Mouse (Mus musculus) ES-E14 (cell line): Measurements from ENCODE around the gene Rnf152. TPM values are rescaled to one million over a fixed set of nuclear protein-coding genes. Genes with fewer than 3 reads are reported as not detected.

Experiments used
- DNase-seq: peaks from one replicate; pipeline ENCODE4 v3.0.0-alpha.2; 2013; ENCODE audit warnings: low read depth, low spot score
- H3K27ac ChIP-seq: 2 replicates; pipeline ENCODE4 v1.5.1; 2012; ENCODE audit warnings: low read depth, mild to moderate bottlenecking, low read length, moderate library complexity, mixed read lengths; ENCODE audit not compliant: poor library complexity, insufficient read depth, severe bottlenecking
- H3K36me3 ChIP-seq: 2 replicates; pipeline ENCODE4 v1.6.1; 2012; ENCODE audit warnings: mild to moderate bottlenecking, low read length, moderate library complexity, mixed read lengths; ENCODE audit not compliant: control insufficient read depth, poor library complexity, insufficient read depth, severe bottlenecking
- H3K4me1 ChIP-seq, 2 experiments: fragments of 150-350 bp in 1 of 2; sonication (generic) in 1 of 2; 2 replicates each; pipeline ENCODE4 v1.6.1; 2012; ENCODE audit warnings: low read length in 2 of 2, mild to moderate bottlenecking in 1 of 2, mixed read lengths in 1 of 2; ENCODE audit not compliant: control insufficient read depth in 2 of 2, insufficient read depth in 2 of 2, poor library complexity in 1 of 2
- H3K4me3 ChIP-seq, 2 experiments: fragments of 150-350 bp in 1 of 2; sonication (generic) in 1 of 2; 2 replicates each; pipeline ENCODE4 v1.5.1; 2012; ENCODE audit warnings: low read length in 2 of 2, low read depth in 1 of 2, mild to moderate bottlenecking in 1 of 2, mixed read lengths in 1 of 2; ENCODE audit not compliant: insufficient read depth in 1 of 2, poor library complexity in 1 of 2, severe bottlenecking in 1 of 2
- H3K9ac ChIP-seq: 2 replicates; pipeline ENCODE4 v1.6.1; 2012; ENCODE audit warnings: low read depth, mild to moderate bottlenecking, low read length, mixed read lengths; ENCODE audit not compliant: poor library complexity, insufficient read depth, severe bottlenecking
- H3K9me3 ChIP-seq: fragments of 150-350 bp; sonication (generic); 2 replicates; pipeline ENCODE4 v1.6.1; 2012; ENCODE audit warnings: low read depth, mild to moderate bottlenecking, low read length; ENCODE audit not compliant: control insufficient read depth, insufficient read depth
- CHD2 ChIP-seq: IDR thresholded peaks from 2 replicates; pipeline ENCODE4 v1.6.1; 2014; ENCODE audit warnings: mild to moderate bottlenecking, low read depth, low read length, inconsistent platforms
- HCFC1 ChIP-seq: IDR thresholded peaks from 2 replicates; pipeline ENCODE4 v1.6.1; 2012; ENCODE audit warnings: low read length, inconsistent platforms, borderline replicate concordance; ENCODE audit not compliant: insufficient read depth
- MAFK ChIP-seq: IDR thresholded peaks from 2 replicates; pipeline ENCODE4 v1.6.1; 2014; ENCODE audit warnings: mild to moderate bottlenecking, low read depth, low read length, inconsistent platforms; ENCODE audit not compliant: insufficient read depth
- ZC3H11A ChIP-seq: IDR thresholded peaks from 2 replicates; pipeline ENCODE4 v1.6.1; 2012; ENCODE audit warnings: low read depth, mild to moderate bottlenecking, inconsistent platforms, low read length, borderline replicate concordance
- ZNF384 ChIP-seq: IDR thresholded peaks from 2 replicates; pipeline ENCODE4 v1.6.1; 2012; ENCODE audit warnings: low read depth, low read length, inconsistent platforms
- in situ Hi-C, 2 experiments: fragments of 600-800 bp; cut with MboI; formaldehyde crosslinking; loops; one replicate each; pipeline ENCODE4 v1.15.1; 2025; ENCODE audit warnings: low sequenced_read_pairs in 2 of 2, inconsistent platforms in 1 of 2; ENCODE audit not compliant: unreplicated experiment in 2 of 2
- total RNA-seq: library from RNA; depleted of rRNA; stranded (reverse); fragments of 300-350 nt; gene quantifications from 2 replicates; pipeline ENCODE4 v1.2.3, GENCODE M21; 2012

The Rnf152 gene
- total RNA-seq, 1 experiment: 0.22 TPM

DNA sequence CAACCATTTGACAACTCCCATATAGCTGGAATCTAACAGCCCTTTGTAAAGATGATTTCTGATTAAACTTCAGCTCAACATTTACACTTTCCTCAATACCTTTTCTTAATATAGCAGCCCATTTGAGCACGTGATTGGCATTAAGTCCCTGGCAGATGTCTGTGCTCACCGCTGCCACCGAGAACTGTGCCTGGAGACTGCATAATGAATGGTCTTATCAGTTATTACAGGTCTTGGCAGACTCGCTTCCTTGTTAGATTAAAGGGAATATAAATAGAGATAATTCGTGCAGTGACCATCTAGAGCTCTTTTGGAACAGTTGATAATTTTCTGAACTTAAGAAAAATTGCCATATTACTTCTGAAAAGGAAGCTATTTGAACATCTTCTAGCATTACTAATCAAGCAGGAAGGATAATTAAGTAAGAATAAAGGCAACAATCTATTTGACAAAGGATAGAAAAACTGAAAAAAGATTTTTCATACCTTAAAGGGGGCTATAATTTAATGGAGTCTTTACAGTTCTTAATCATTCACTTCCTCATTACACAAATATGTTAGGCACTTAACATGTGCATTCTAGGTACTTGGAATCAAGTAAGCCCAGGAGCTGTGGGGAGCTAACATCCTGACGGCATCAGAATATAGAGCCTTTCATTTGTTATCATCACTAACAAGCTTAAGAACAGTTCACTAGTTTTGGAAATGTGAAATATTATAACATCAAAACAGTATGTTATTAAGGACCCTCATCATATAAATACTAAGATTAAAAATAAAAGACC lies 113.0 kb downstream of the Rnf152 start:
- Histone ChIP-seq H3K9ac (no peak overlapping the region), H3K36me3 (no peaks in the 10 kb centered on the region), H3K4me1 (no peaks in the 10 kb centered on the region), H3K9me3 (no peaks in the 10 kb centered on the region), H3K4me3 (no peak overlapping the region), H3K27ac (no peak overlapping the region)
- DNase-seq: no peak
- in situ Hi-C loops: no loop called here
- no peak for TF ChIP-seq MAFK
- no peak for TF ChIP-seq ZC3H11A
- TF ChIP-seq ZNF384: no peak
- TF ChIP-seq CHD2: no peak
- no peak for TF ChIP-seq HCFC1

DNA sequence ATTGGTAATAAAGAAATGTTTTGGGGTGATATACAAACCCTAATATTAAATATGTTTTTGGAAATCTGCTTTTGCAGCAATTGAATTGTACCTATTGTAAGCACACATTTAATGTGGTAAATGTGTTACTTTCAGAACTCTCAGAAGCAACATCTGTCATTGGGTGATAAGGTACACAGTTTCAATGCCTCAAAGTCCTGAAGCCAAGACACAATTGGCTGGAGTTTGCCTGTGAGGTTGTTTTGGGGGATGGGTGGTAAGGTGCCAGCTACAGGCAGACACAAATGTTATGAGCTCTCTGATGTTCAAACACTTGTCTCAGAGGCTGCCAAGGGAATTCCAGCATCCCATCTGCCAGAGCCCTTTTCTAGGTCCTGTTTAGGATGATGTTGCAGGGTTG lies 116.3 kb downstream of the Rnf152 start:
- H3K4me1 ChIP-seq: no peaks in the 10 kb centered on the region
- no peaks in the 10 kb centered on the region for H3K36me3 ChIP-seq
- no peaks in the 10 kb centered on the region for H3K9me3 ChIP-seq
- no peak overlapping the region for H3K27ac ChIP-seq
- no peak overlapping the region for H3K9ac ChIP-seq
- TF ChIP-seq CHD2 (no peak), ZC3H11A (no peak), ZNF384 (no peak), HCFC1 (no peak), MAFK (no peak)
- H3K4me3 ChIP-seq: no peak overlapping the region
- in situ Hi-C loops: no loop called here
- no peak for DNase-seq
